Mouse (Mus musculus): Measurements from ENCODE around the gene 1700015F17Rik. TPM values are rescaled to one million over a fixed set of nuclear protein-coding genes. Genes with fewer than 3 reads are reported as not detected.

Gene 1700015F17Rik
- polyA plus RNA-seq, 2 experiments = not detected

GRCm38 (mm10) chr5:5510304-5510887 is 31.5 kb upstream of the 1700015F17Rik start:
- no peak for TF ChIP-seq POLR2A (IDR thresholded peaks at IDR 0.05; ENCODE audit: borderline replicate concordance, extremely low read depth, insufficient read depth, insufficient read length)
- DNase-seq (ENCODE audit: low spot score) (no peak), ATAC-seq (ENCODE audit: low FRiP score, low read depth) (no peak)
- 80% methylated on average over 10 of the region's 10 CpGs for WGBS
- Histone ChIP-seq H3K4me1 (ENCODE audit: control insufficient read depth, insufficient read depth, low read length) (peaks cover 6% of the 10 kb centered on the region), H3K9ac (ENCODE audit: low read depth, low read length, severe bottlenecking) (no peak overlapping the region), H3K9me3 (ENCODE audit: control insufficient read depth, low read length) (no peaks in the 10 kb centered on the region), H3K27ac (replicated peaks; ENCODE audit: low read depth, low read length) (no peak overlapping the region), H3K4me3 (replicated peaks; ENCODE audit: low read length) (no peak overlapping the region), H3K36me3 (ENCODE audit: control insufficient read depth, insufficient read depth, low read length) (peaks cover 22% of the 10 kb centered on the region), H3K27me3 (ENCODE audit: control insufficient read depth, insufficient read depth, low read length) (no peaks in the 10 kb centered on the region), H3K4me2 (replicated peaks; ENCODE audit: low read depth, low read length, severe bottlenecking) (no peak overlapping the region)

- TF ChIP-seq POLR2A (IDR thresholded peaks at IDR 0.05; ENCODE audit: borderline replicate concordance, extremely low read depth, insufficient read depth, insufficient read length) = no peak
- 84% methylated on average over 10 of the region's 10 CpGs for WGBS
- peaks cover 25% of the 10 kb centered on the region for H3K36me3 ChIP-seq (ENCODE audit: control insufficient read depth, insufficient read depth, low read length)
- ATAC-seq (ENCODE audit: low FRiP score, low read depth) (no peak), DNase-seq (ENCODE audit: low spot score) (no peak)
- H3K4me3 ChIP-seq (replicated peaks; ENCODE audit: low read length) = no peak overlapping the region
- no peak overlapping the region for H3K27ac ChIP-seq (replicated peaks; ENCODE audit: low read depth, low read length)
- no peaks in the 10 kb centered on the region for H3K27me3 ChIP-seq (ENCODE audit: control insufficient read depth, insufficient read depth, low read length)
- no peak overlapping the region for H3K9ac ChIP-seq (ENCODE audit: low read depth, low read length, severe bottlenecking)
- H3K9me3 ChIP-seq (ENCODE audit: control insufficient read depth, low read length) = no peaks in the 10 kb centered on the region
- H3K4me2 ChIP-seq (replicated peaks; ENCODE audit: low read depth, low read length, severe bottlenecking) = no peak overlapping the region
- H3K4me1 ChIP-seq (ENCODE audit: control insufficient read depth, insufficient read depth, low read length) = peaks cover 3% of the 10 kb centered on the region; the same call in 1 of the 2 replicates
These were observed 29.3 kb upstream of the 1700015F17Rik start for GRCm38 (mm10) chr5:5508231-5508630.

- 62% methylated on average over 20 of the region's 20 CpGs for WGBS
- H3K27ac ChIP-seq (replicated peaks; ENCODE audit: low read depth, low read length) = no peak overlapping the region
- H3K4me3 ChIP-seq (replicated peaks; ENCODE audit: low read length) = no peak overlapping the region
- no peak overlapping the region for H3K9ac ChIP-seq (ENCODE audit: low read depth, low read length, severe bottlenecking)
- no peaks in the 10 kb centered on the region for H3K9me3 ChIP-seq (ENCODE audit: control insufficient read depth, low read length)
- H3K4me2 ChIP-seq (replicated peaks; ENCODE audit: low read depth, low read length, severe bottlenecking) = no peak overlapping the region
- no peaks in the 10 kb centered on the region for H3K27me3 ChIP-seq (ENCODE audit: control insufficient read depth, insufficient read depth, low read length)
- ATAC-seq (ENCODE audit: low FRiP score, low read depth) (0 out of 2 replicates have a peak, but pooled peaks have one; percentile 26), DNase-seq (ENCODE audit: low spot score) (peak; percentile 49)
- no peak for TF ChIP-seq POLR2A (IDR thresholded peaks at IDR 0.05; ENCODE audit: borderline replicate concordance, extremely low read depth, insufficient read depth, insufficient read length)
- H3K36me3 ChIP-seq (ENCODE audit: control insufficient read depth, insufficient read depth, low read length) = peaks cover 25% of the 10 kb centered on the region
- H3K4me1 ChIP-seq (ENCODE audit: control insufficient read depth, insufficient read depth, low read length) = no peaks in the 10 kb centered on the region
These were observed 28.8 kb upstream of the 1700015F17Rik start for GRCm38 (mm10) chr5:5507701-5508225.

- no peak for ATAC-seq (ENCODE audit: low FRiP score, low read depth)
- Histone ChIP-seq H3K27ac (replicated peaks; ENCODE audit: low read depth, low read length) (no peak overlapping the region), H3K36me3 (ENCODE audit: control insufficient read depth, insufficient read depth, low read length) (peaks cover 18% of the 10 kb centered on the region)
These were observed 25.5 kb upstream of the 1700015F17Rik start for GRCm38 (mm10) chr5:5504456-5504855.

GRCm38 (mm10) chr5:5503381-5503780 is 24.4 kb upstream of the 1700015F17Rik start:
- WGBS = 81% methylated on average over 4 of the region's 4 CpGs
- peaks cover 18% of the 10 kb centered on the region for H3K36me3 ChIP-seq (ENCODE audit: control insufficient read depth, insufficient read depth, low read length)
- no peaks in the 10 kb centered on the region for H3K4me1 ChIP-seq (ENCODE audit: control insufficient read depth, insufficient read depth, low read length)
- no peak overlapping the region for H3K4me3 ChIP-seq (replicated peaks; ENCODE audit: low read length)
- H3K4me2 ChIP-seq (replicated peaks; ENCODE audit: low read depth, low read length, severe bottlenecking) = no peak overlapping the region
- TF ChIP-seq POLR2A (IDR thresholded peaks at IDR 0.05; ENCODE audit: borderline replicate concordance, extremely low read depth, insufficient read depth, insufficient read length) = no peak
- ATAC-seq (ENCODE audit: low FRiP score, low read depth) (no peak), DNase-seq (ENCODE audit: low spot score) (no peak)
- H3K9me3 ChIP-seq (ENCODE audit: control insufficient read depth, low read length) = no peaks in the 10 kb centered on the region
- no peaks in the 10 kb centered on the region for H3K27me3 ChIP-seq (ENCODE audit: control insufficient read depth, insufficient read depth, low read length)
- H3K27ac ChIP-seq (replicated peaks; ENCODE audit: low read depth, low read length) = no peak overlapping the region
- H3K9ac ChIP-seq (ENCODE audit: low read depth, low read length, severe bottlenecking) = no peak overlapping the region

More at GRCm38 (mm10) chr5:5504456-5504855, 25.5 kb upstream of the 1700015F17Rik start:
- H3K4me1 ChIP-seq (ENCODE audit: control insufficient read depth, insufficient read depth, low read length) = no peaks in the 10 kb centered on the region
- no peak overlapping the region for H3K4me3 ChIP-seq (replicated peaks; ENCODE audit: low read length)
- no peak overlapping the region for H3K4me2 ChIP-seq (replicated peaks; ENCODE audit: low read depth, low read length, severe bottlenecking)
- no peaks in the 10 kb centered on the region for H3K9me3 ChIP-seq (ENCODE audit: control insufficient read depth, low read length)
- no peaks in the 10 kb centered on the region for H3K27me3 ChIP-seq (ENCODE audit: control insufficient read depth, insufficient read depth, low read length)
- no peak for DNase-seq (ENCODE audit: low spot score)
- TF ChIP-seq POLR2A (IDR thresholded peaks at IDR 0.05; ENCODE audit: borderline replicate concordance, extremely low read depth, insufficient read depth, insufficient read length) = no peak
- H3K9ac ChIP-seq (ENCODE audit: low read depth, low read length, severe bottlenecking) = no peak overlapping the region
- 90% methylated on average over 13 of the region's 13 CpGs for whole genome bisulfite sequencing
